Mouse (Mus musculus) embryo, embryonic 11 days (tissue): Measurements from ENCODE around the gene Gpank1.
"Not testable (repeated sequence)": the region's sequence is repeated elsewhere in the genome, so short reads cannot be mapped to it uniquely, and the experiment has no call there.

Experiments
- DNase-seq: peaks from one replicate; pipeline ENCODE4 v3.0.0-alpha.2; 2015

Gene Gpank1

DNA sequence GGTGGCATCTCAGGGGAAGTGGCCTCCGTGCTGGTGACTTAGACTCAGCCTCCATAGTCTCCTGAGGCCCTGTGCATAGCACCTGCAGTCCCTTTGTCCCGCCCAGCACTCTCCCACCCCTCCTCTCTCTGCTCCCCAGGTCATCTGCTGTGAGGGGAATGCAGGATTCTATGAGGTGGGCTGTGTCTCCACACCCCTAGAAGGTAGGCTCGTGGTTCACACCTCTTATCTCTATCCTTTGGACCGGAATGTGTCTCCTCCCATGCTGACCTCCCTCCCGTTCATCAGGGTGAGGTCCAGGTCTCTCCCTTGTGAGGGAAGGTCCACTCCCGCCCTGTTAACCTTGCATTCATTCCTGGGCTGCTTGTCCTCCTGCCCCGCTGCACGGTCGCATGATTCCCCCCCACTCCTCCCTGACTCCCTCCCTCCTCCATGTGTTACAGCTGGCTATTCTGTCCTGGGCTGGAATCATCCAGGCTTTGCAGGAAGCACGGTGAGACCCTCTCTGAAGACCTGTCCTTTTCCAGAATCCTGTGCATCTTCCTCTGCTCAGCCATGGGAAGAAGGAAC is 21.0 kb upstream of the Gpank1 start:
- DNase-seq, result no peak

DNA sequence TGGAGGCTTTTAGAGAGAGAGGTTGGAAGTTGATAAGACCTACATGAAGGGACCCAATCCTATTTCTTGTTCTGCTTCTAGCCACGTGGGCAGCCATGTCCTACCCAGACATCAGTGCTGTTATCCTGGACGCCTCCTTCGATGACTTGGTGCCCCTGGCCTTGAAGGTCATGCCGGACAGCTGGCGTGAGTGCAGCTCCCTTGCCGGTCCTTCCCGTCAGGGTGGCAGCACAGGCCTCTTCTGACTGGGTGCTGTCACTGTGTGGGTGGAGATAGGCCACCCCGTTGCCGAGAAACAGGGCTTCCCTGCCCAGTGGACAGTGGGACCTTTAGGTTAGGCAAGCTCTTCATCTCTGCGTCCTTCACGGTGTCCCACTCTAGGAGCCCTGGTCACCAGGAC is 20.1 kb upstream of the Gpank1 start:
- DNase-seq, result no peak

- DNase-seq, result no peak
These were observed 19.0 kb upstream of the Gpank1 start for GRCm38 (mm10) chr17:35102299-35102698.

DNA sequence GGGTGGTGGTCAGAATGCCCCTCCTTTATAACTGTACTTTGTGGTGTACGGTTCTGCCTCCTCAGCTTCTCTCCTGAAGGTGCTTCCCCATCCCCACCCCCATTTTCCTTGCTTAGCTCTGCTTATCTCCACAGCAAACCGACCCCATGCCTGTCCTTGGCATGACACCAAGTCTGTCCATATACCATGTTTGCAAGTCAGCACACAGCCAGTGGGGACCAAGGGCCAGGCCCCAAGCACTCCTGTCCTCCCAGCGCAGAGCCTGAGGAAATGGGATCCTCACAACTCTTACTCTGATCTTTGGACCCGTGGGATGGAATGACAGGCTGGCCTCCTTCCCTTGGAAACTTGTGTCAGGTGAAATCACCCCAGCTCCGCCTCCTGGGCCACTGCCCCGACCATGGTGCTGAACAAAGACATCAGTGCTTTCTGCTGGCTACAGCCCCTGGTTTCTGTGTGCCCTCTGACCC is 18.0 kb upstream of the Gpank1 start:
- DNase-seq, result no peak

DNA sequence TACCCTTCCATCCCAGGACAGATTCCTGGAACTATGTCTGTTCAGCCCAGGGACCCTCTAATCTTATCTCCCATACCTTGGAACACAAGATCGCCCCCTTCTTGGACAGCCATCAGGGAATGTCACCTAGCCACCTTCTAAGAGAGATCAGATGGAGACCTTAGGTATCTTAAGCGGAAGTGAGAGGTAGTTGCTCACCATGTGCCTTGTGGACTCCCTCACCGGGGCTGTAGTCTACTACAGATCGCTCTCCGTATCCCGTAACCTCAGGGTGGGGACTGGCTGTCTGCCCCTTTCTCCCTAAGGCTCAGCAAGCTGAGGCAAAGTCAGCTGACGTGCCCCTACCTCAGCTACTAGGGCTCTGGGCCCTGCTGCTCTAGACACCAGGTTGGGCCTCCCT is 17.2 kb upstream of the Gpank1 start:
- no peak for DNase-seq

DNA sequence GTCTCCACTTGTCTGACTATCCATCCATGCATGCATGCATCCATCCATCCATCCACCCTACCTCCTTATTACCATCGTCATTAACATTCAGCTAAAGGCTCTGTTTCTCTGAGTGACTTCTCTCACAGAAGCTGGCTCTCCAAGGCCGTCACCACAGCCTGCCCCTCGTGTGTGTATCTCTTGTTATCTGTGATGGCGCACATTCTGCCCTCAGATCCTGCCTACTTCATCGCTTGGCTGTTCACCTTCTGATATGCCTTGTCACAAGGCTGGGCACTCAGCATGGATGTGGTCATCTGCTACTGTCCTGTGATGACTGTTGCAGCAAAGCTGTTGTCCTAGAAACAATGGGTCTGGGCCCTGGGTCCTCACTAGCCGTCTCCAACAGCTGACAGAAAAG is 16.5 kb upstream of the Gpank1 start:
- no peak for DNase-seq

DNA sequence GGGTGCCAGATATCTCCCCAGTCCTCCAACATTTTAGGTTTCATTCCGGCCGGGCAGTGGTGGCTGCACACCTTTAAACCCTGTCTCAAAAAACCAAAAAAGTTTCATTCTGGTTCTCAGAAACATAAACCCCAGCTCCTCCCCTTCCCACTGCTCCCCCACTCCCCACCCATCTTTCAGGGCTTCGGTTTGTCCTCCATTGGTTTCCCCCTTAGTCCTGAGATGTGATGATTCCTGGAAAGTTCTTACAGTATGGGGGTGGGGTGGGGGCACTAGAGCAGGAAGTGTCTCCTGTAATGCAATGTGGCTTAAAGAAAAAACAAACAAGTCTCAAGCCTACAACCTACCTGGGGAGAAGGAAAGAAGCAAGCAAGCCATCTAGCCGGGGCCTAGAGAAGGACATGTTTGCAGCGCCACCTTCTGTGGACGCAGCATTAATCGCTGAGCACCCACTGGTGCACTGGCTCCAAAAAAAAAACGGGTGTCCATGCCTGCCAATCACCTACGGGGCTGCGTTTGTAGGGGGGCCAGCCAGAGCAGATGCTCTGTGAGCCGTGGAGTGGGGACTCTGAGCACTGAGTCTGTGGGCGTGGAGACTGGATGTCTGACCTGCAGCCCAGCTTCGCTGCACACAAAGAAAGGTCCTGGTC is 15.4 kb upstream of the Gpank1 start:
- DNase-seq, result peak; percentile 73

- DNase-seq, result no peak
These were observed 14.7 kb upstream of the Gpank1 start for GRCm38 (mm10) chr17:35106522-35106921.

DNA sequence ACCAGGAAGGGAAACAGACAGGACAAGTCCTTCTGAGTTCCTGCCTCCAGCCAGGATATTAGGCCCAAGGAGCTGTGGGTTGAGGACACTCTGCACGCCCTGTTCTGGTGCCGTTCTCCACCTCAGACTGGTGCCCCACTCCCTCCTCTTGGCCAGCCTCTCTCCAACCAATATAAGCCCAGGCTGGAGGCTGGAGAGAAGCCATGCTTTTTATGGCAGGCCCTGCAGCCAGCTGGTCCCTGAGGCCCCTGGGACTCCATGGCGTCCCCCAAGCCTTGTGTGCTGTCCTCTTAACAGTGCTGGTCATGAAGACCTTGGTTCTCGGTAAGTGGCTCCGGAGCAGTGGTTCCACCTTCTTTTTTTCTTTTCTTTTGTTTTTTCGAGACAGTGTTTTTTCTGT is 13.2 kb upstream of the Gpank1 start, which contains the start of gene Ly6g5c:
Ly6g5c (plus strand) TSS at position 183 of the 400 bp plus-strand sequence.
- DNase-seq, result no peak

DNA sequence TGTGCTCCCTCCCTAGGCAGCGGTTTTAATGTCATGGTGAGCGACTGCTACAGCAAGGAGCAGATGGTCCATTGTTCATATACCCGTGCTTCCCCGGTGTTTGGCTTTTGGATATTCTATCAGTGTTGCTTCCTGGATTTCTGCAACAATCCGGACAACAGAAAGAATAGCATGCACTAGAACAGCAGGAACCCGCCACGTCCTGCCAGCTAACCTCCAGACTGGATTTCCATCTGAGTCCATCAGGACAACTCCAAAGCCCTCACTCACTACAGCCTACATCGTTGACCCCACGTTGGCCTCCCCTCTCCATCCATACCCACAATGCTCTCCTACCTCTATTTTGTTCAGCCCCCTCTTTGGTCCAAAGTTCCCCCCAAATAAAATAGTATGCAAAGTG is 9.5 kb upstream of the Gpank1 start:
- no peak for DNase-seq

DNA sequence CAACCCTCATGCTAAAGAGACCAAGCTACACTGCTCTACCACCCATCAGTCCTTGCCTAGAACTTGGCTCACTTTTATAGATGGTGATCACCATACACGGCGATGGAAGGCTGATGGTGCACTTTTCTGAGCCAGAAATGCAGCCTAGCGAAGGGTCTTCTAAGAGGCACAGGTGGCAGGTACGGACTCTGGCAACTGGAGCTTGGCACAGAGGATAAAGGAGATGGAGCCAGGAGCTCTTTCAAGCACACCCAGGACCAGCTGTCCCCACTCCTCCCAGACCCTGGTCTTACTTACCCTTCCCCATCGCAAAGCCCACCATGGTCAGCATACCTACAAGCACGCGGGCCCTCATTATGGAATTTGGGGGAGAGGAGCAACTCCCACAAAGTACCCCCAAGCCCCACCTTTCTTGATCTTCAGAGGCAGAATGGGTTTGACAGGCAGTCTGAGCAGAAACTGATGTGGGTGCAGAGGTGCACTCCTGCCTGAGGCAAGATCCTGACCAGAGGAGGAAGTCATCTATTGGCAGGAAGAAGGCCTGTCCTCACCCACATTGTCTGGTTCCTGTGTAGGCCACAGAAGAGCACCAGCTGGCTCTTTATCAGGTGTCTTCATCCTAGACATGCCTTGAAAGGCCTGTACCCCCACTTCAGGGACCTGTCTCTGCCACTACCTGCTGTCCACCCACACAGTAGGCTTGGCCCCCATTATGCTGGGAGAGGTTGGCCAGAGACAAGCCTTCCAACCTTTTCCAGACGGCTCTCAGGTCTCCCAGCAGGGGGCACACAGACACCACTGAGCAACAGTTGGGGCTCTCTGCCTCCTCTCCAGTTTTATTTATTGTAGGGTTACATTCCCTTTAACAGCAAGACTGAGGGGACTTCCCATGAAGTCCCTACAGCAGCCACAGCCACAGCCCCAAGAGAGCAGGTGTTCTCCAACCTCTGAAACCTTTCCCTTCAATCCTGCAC is 5.9 kb upstream of the Gpank1 start, which contains the start of gene Ly6g5b:
Ly6g5b (minus strand) TSS at position 383 of the 974 bp plus-strand sequence.
- no peak for DNase-seq

GRCm38 (mm10) chr17:35120745-35121142 is 511 bp upstream of the Gpank1 start:
- no peak for DNase-seq

DNA sequence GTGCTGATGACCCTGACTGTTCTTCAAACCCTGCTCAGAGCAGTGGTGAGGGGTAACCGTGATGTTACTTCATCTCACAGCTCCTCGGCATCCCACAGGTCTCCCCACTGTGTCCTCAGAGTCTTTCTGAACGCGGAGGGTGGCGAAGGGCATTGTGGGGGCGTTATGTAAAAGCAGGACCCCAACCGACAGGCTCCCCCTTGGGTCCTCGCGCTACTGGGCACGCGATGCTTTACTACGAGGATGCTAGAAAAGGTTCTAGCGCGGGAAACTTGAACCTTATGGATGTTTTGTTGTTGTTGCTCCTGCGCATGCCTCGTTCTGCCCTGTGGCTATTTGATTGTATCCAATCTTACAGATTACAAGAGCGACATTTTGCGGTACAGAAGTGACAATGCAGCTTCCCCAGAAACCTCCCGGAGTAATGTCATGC is 632 bp downstream of the Gpank1 start, which contains the start of gene Csnk2b:
Csnk2b (minus strand) TSS at position 183 of the 433 bp plus-strand sequence.
- DNase-seq, result peak; percentile 79

DNA sequence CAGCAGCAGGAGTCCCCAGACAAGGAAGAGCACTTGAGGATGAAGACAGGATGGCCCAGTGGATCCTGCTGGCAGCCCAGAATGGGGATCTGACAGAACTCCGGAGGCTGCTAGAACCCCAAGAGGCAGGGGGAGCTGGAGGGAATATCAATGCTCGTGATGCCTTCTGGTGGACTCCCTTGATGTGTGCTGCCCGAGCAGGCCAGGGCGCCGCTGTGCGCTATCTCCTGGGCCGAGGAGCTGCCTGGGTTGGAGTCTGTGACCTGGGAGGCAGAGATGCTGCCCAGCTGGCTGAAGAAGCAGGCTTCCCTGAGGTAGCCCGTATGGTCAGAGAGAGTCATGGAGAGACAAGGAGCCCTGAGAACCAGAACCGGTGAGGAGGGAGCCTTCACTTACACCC is 2.0 kb downstream of the Gpank1 start:
- not testable (repeated sequence) for DNase-seq

GRCm38 (mm10) chr17:35124261-35124896 is 3.1 kb downstream of the Gpank1 start:
- not testable (repeated sequence) for DNase-seq

- DNase-seq, result no peak
These were observed 3.8 kb downstream of the Gpank1 start for GRCm38 (mm10) chr17:35125081-35125480.

GRCm38 (mm10) chr17:35125578-35125977 is 4.3 kb downstream of the Gpank1 start:
- DNase-seq, result no peak

GRCm38 (mm10) chr17:35126206-35126611 is 5.0 kb downstream of the Gpank1 start, which contains the start of gene D17H6S53E:
Gene D17H6S53E, plus strand, starts transcription at chr17:35126373.
- peak; percentile 88 for DNase-seq

GRCm38 (mm10) chr17:35127017-35127416 is 5.8 kb downstream of the Gpank1 start:
- DNase-seq, result no peak

- no peak for DNase-seq
These were observed 7.7 kb downstream of the Gpank1 start for GRCm38 (mm10) chr17:35128996-35129395.

GRCm38 (mm10) chr17:35131038-35131437 is 9.8 kb downstream of the Gpank1 start:
- no peak for DNase-seq

DNA sequence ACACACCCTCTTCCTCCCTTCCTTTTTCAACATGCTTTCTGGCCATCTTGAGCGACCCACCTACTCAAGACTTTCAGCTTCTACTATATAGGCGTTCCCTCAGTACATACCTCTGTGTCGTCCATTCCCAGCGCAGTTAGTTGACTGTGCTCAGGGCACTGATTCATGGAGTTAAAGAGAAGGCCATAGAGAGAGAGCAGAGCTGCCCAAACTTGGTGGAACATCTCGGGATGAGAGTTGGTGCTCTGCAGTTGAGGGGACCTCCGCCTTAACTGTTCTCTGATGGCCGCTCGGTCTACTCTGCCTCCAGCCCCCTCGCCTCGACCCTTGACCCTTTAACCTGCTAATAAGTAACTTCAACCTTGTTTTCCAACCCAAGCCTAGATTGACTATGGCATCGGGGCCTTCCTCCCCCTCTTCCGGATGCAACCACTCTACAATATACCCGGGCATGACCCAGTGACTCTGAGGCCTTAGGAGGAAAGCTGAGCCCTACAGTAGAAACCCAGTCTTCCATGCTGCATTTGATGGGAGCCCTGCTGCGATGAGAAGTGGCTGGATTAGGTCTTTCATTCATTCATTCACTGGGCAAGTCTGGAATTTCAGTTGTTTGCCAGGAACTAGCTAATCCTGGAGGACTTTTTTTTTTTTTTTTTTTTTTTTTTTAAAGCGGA is 10.4 kb downstream of the Gpank1 start, which contains the start of gene Apom:
Apom (minus strand) TSS at position 551 of the 674 bp plus-strand sequence.
- DNase-seq, result no peak
